Mouse (Mus musculus) lung, adult 2 months (tissue): Measurements from ENCODE around the gene Pecr.

Experiments used
- CTCF ChIP-seq: fragments of 200-500 bp; IDR thresholded peaks from 2 replicates; pipeline ENCODE4 v1.5.1; 2011; ENCODE audit warnings: mild to moderate bottlenecking, low read length, control low read depth; ENCODE audit not compliant: insufficient read depth
- POLR2A ChIP-seq: fragments of 200-500 bp; IDR thresholded peaks from 2 replicates; pipeline ENCODE4 v1.6.1; 2011; ENCODE audit warnings: low read depth, mild to moderate bottlenecking, control low read depth, low read length, borderline replicate concordance; ENCODE audit errors: extremely low read depth

DNA sequence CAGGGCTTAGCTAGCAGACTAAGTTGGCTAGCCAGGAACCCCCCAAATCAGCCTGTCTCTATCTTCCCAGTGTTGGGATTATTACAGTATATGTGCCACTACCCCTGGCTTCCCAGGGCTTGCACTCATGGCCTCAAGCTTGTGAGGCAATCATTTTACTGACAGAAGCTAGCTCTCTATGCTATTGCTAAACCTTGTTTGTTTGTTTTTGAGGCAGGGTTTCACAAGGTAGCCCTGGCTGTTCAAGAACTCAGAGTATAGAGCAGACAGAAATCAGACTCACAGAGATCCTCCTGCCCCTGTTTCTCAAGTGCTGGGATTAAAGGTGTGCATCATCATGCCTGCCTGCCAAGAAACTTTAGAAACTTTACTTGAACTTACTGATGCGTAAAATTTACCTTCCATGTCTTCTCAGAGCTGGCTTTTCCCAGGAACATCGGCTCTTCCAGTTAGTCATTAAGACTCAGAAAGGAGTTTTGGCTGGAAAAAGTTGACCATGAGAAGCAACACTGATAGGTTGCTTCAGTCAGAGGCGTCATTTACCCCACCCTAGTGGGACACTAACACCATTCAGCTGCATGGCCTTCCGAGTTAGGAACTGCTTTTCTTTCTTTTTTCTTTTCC is 4.5 kb upstream of the Pecr start:
- TF ChIP-seq POLR2A (no peak), CTCF (no peak)
